Mouse (Mus musculus) spleen, adult 2 months (tissue): ENCODE data around the gene Kcnc3. TPM values are rescaled to one million over a fixed set of nuclear protein-coding genes. Genes with fewer than 3 reads are reported as not detected.
A peak's percentile ranks its signal among the peaks of the same experiment; 100 is the strongest.

ENCODE experiments used
- DNase-seq, 2 experiments: peaks; one replicate each; pipeline versions ENCODE4 v3.0.0 to v3.0.0-alpha.2; 2012 to 2021; ENCODE audit warnings: low spot score in 2 of 2, low read depth in 1 of 2
- H3K27ac ChIP-seq: fragments of 200-500 bp; 2 replicates; pipeline ENCODE4 v1.5.1; 2012; ENCODE audit warnings: low read length, inconsistent platforms; ENCODE audit not compliant: insufficient read depth
- H3K27me3 ChIP-seq: fragments of 200-500 bp; 2 replicates; pipeline ENCODE4 v1.6.1; 2012; ENCODE audit warnings: mild to moderate bottlenecking, moderate library complexity, low read length, inconsistent platforms; ENCODE audit not compliant: control insufficient read depth, insufficient read depth
- H3K36me3 ChIP-seq: fragments of 200-500 bp; 2 replicates; pipeline ENCODE4 v1.6.1; 2012; ENCODE audit warnings: mild to moderate bottlenecking, low read length, inconsistent platforms; ENCODE audit not compliant: control insufficient read depth, insufficient read depth
- H3K4me1 ChIP-seq: fragments of 200-500 bp; 2 replicates; pipeline ENCODE4 v1.6.1; 2011; ENCODE audit warnings: inconsistent platforms; ENCODE audit not compliant: control insufficient read depth, insufficient read depth, insufficient read length
- H3K4me3 ChIP-seq: fragments of 200-500 bp; 2 replicates; pipeline ENCODE4 v1.5.1; 2011; ENCODE audit warnings: mild to moderate bottlenecking, inconsistent platforms; ENCODE audit not compliant: insufficient read depth, insufficient read length; ENCODE audit errors: extremely low read depth
- CTCF ChIP-seq: fragments of 200-500 bp; IDR thresholded peaks from 2 replicates; pipeline ENCODE4 v1.5.1; 2011; ENCODE audit warnings: mild to moderate bottlenecking, inconsistent platforms; ENCODE audit not compliant: insufficient read depth, insufficient read length, insufficient replicate concordance; ENCODE audit errors: extremely low read depth
- POLR2A ChIP-seq: fragments of 200-500 bp; IDR thresholded peaks from 2 replicates; pipeline ENCODE4 v1.6.1; 2011; ENCODE audit warnings: low read depth, low read length, inconsistent platforms
- WGBS: fragments of 180-500 bp; shearing (Covaris S2); methylation state at CpG from one replicate; pipeline ENCODE4 v1.1.7; 2018; 5-methylcytosine and 5-hydroxymethylcytosine counted together
- polyA plus RNA-seq: library from polyadenylated mRNA; depleted of rRNA; stranded (reverse); fragments of >200 nt; gene quantifications from 2 replicates; pipeline ENCODE4 v1.2.3, GENCODE M21; 2012

Gene Kcnc3
- polyA plus RNA-seq, 1 experiment, result 3.5 TPM

GRCm38 (mm10) chr7:44587676-44588075 lies 2.8 kb upstream of the Kcnc3 start:
- WGBS, result 43% methylated on average over 6 of the region's 6 CpGs
- H3K4me3 ChIP-seq, result no peak overlapping the region
- TF ChIP-seq POLR2A, result no peak
- TF ChIP-seq CTCF, result no peak
- peaks cover 28% of the 10 kb centered on the region for H3K4me1 ChIP-seq
- peaks cover 3% of the 10 kb centered on the region for H3K36me3 ChIP-seq
- DNase-seq, result no peak
- H3K27ac ChIP-seq, result no peak overlapping the region
- H3K27me3 ChIP-seq, result peaks cover 10% of the 10 kb centered on the region

- Histone ChIP-seq H3K4me1 (peaks cover 28% of the 10 kb centered on the region), H3K4me3 (no peak overlapping the region), H3K36me3 (no peaks in the 10 kb centered on the region), H3K27ac (no peak overlapping the region), H3K27me3 (peaks cover 14% of the 10 kb centered on the region)
- WGBS, result 17% methylated on average over 12 of the region's 12 CpGs
- TF ChIP-seq POLR2A (no peak), CTCF (no peak)
- no peak for DNase-seq
Observed at GRCm38 (mm10) chr7:44588338-44588737, 2.1 kb upstream of the Kcnc3 start.

- Histone ChIP-seq H3K4me3 (peak overlapping the region; percentile 63), H3K27ac (no peak overlapping the region), H3K4me1 (peaks cover 28% of the 10 kb centered on the region), H3K36me3 (no peaks in the 10 kb centered on the region), H3K27me3 (peaks cover 14% of the 10 kb centered on the region)
- WGBS, result under 1% methylated on average over 31 of the region's 33 CpGs
- peak in 1 of 2 experiments; percentile 74 for DNase-seq
- TF ChIP-seq CTCF (no peak), POLR2A (no peak)
Observed at GRCm38 (mm10) chr7:44589149-44589548, 1.3 kb upstream of the Kcnc3 start.

GRCm38 (mm10) chr7:44589946-44590345 lies 518 bp upstream of the Kcnc3 start:
- no peak for DNase-seq
- no peak overlapping the region for H3K4me3 ChIP-seq
- no peak overlapping the region for H3K27ac ChIP-seq
- peaks cover 14% of the 10 kb centered on the region for H3K27me3 ChIP-seq
- no peaks in the 10 kb centered on the region for H3K36me3 ChIP-seq
- 19% methylated on average over 13 of the region's 13 CpGs for WGBS
- H3K4me1 ChIP-seq, result peaks cover 28% of the 10 kb centered on the region
- no peak for TF ChIP-seq CTCF
- no peak for TF ChIP-seq POLR2A

GRCm38 (mm10) chr7:44591348-44592116 lies 1.1 kb downstream of the Kcnc3 start:
- TF ChIP-seq POLR2A, result no peak
- no peak for TF ChIP-seq CTCF
- Histone ChIP-seq H3K4me1 (peaks cover 28% of the 10 kb centered on the region), H3K27me3 (peaks cover 14% of the 10 kb centered on the region), H3K4me3 (peak overlapping the region; percentile 56), H3K27ac (no peak overlapping the region), H3K36me3 (no peaks in the 10 kb centered on the region)
- DNase-seq, result peak in 1 of 2 experiments; percentile 22
- WGBS, result 4% methylated on average over 58 of the region's 60 CpGs

- Histone ChIP-seq H3K4me1 (peaks cover 20% of the 10 kb centered on the region), H3K27ac (no peak overlapping the region), H3K4me3 (no peak overlapping the region), H3K36me3 (no peaks in the 10 kb centered on the region), H3K27me3 (peaks cover 14% of the 10 kb centered on the region)
- TF ChIP-seq POLR2A, result no peak
- no peak for TF ChIP-seq CTCF
- DNase-seq, result no peak
- 9% methylated on average over 15 of the region's 15 CpGs for WGBS
Observed at GRCm38 (mm10) chr7:44593051-44593450, 2.6 kb downstream of the Kcnc3 start.

GRCm38 (mm10) chr7:44593775-44594174 lies 3.3 kb downstream of the Kcnc3 start:
- peaks cover 13% of the 10 kb centered on the region for H3K4me1 ChIP-seq
- H3K27ac ChIP-seq, result no peak overlapping the region
- peak in 1 of 2 experiments; percentile 64 for DNase-seq
- H3K4me3 ChIP-seq, result no peak overlapping the region
- no peaks in the 10 kb centered on the region for H3K36me3 ChIP-seq
- WGBS, result 3% methylated on average over 22 of the region's 22 CpGs
- peaks cover 14% of the 10 kb centered on the region for H3K27me3 ChIP-seq
- TF ChIP-seq POLR2A (no peak), CTCF (no peak)
